Mouse (Mus musculus): ENCODE data around the gene Mcfd2.

The Mcfd2 gene

DNA sequence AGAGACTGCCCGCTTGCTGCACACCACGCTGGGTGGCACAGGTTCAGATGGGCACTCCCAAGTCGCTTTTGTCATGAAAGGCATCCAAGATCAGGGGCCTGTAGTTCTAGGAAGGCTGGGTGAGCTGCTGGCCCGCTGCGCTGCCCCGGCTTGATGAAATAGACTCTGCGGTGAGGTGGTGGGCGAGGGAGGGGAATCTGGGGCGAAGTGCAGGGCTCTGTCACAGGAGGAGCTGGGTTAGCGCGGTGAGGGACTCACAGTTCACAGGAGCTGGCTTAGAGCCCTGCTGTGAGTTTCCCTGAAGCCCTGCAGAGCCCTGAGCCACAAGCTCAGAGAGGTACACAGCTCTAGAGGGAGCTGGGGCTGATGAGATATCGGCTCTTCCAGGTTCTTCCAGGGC, 22.4 kb upstream of the Mcfd2 start:
- DNase-seq (ENCODE audit: extremely low read depth, low read depth) = no peak

DNA sequence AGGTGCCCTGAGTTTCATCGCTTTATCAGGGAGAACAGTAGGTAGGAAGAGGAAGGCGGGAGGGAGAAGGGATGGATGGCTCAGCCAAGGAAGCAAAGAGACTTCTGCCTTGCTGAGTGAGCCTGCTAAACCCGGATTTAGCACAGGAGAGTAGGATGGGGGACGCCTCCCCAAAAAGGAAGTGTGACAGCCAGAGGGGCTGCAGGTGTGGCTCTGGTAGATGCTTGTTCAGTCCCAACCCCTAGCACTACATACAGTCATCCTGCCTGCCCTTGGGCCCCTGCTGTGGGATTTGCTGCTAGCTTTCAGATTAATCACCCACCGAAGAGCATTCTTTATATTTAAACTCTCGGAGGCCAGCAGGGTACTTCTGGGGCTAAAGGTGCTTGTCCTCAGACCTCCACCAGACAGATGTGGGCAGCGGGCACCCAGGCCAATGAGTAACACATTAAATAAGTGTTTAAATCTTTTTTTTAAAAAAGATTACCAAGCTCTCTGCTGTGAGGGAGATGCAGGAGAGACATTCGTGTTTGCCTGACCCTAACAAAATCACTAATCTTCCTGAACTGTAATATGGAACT, 21.6 kb upstream of the Mcfd2 start:
- DNase-seq (ENCODE audit: extremely low read depth, low read depth) = no peak

GRCm38 (mm10) chr17:87286481-87287143, 20.9 kb upstream of the Mcfd2 start:
- DNase-seq (ENCODE audit: extremely low read depth, low read depth) = no peak

DNA sequence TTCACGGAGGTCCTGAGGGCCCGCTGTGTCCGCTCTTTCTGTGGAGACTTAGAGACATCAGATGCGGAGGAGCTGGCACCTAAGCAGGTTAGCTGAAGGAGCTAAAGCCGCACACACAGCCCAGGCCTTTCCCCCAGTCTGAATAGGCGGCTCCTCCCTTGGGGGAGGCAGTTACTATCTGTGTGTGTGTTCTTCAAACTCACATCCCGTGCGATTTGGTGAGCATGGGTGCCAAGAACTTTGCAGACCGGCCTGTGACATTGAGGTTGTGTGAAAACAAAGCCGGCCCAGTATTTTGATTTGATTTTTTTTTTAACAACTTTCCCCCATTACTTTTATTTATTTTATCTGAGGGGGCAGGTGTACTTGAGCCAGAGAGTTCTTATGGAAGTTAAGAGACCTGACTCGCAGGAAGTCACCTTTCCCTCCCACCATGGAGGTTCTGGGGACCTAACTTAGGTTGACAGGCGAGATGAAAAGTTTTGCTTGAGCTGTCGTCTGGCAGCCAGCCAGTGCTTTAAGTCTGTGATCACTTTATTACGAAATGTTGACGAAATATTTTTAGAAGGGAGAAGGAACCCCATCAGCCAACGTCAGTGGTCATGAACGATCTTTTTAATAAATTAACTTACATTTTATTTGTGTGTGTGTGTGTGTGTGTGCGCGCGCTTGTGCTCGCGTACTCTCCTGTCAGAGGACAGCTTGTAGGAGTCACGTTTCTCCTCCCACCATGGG, 20.2 kb upstream of the Mcfd2 start:
- no peak for DNase-seq (ENCODE audit: extremely low read depth, low read depth)

DNA sequence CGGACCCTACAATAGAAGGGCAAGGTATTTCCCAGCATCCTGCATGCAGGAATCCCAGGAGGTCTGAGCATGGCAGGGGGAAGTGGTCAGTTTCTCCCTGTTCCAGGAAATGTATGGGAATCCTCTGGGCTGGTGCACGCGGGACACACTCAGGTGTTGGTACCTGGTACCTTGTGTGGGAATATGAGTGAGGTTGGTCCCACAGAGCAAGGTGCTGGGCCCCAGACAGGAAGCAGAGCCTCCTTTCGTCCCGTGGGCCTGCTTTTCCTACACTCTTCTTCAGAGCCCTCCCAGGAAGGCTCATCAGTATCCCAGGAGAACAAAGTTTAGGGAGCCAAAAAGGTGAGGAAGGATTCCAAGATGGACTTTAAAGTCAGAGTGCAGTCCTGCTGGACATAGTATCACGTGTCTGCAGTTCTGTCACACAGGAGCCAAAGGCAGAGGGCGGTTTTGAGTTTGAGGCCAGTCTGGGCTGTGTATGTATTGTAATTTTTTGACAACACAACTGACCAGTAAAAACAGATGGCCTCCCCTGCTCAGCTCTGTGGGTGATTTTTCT, 18.8 kb upstream of the Mcfd2 start:
- no peak for DNase-seq (ENCODE audit: extremely low read depth, low read depth)

DNA sequence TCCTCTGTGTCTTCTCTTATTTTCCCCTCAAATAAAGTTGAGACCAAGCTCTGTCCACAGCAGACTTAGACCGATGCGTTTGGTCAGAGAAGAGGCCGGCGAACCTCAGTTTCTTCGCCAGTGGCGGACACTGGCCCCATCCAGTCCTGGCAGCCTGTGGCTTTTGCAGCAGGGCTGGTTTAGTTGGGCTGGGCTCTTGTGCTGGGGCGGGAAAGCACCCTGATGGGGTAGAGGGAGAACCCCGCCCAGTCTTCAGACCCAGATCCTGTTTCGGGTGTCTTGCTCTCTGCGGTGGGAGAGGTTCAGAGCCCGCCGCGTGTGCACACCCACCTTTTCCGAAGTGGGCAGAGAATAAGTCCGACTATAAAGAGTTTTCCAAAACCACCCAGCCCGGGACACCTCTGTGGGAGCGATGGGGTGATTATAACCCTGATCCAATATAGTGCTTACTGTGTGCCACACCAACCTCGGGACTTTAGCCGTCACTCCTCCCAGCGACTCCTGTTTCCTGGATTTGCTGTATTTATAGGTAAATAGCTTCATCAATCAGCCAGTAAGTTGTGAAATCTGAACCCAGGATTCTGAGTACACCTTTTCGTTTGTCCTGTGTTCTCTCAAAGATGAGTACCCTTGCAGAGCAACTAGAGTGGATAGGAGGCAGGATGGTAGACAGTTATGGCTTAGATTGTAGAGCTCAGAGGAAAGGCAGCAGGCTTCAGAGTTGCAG, 18.2 kb upstream of the Mcfd2 start:
- peak; percentile 52 for DNase-seq (ENCODE audit: extremely low read depth, low read depth)

DNA sequence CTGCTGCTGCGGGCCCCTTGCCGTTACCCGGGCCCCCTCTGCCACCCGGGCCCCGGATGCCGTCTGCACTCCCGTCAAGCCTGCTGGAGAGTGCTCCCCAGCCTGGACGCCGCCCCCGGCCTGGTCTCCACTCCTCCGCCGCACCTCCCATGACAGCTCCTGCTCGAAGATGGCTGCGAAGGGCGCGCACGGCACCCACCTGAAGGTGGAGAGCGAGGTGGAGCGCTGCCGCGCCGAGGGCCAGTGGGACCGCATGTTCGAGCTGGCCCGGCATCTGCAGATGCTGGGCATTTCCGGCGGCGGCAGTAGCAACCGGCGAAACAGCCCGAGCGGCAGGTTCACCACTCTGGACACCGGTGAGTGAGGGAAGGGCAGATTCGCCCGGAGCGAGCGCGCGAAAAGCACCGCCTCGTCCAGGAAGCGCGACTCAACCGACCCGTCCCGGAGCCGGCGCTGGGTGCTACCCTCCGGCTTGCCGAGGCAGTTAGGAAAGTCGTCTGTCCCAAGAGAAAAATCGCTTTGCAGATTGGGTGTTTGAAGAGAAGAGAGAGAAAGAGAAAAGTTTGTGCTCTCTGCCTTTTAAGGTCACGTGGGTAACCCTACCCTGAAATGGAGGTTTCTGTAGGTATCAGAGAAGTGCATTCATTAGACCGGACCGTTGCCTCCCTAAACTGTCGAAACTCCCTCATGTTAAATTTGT, 17.5 kb upstream of the Mcfd2 start:
- DNase-seq (ENCODE audit: extremely low read depth, low read depth) = peak; percentile 51

DNA sequence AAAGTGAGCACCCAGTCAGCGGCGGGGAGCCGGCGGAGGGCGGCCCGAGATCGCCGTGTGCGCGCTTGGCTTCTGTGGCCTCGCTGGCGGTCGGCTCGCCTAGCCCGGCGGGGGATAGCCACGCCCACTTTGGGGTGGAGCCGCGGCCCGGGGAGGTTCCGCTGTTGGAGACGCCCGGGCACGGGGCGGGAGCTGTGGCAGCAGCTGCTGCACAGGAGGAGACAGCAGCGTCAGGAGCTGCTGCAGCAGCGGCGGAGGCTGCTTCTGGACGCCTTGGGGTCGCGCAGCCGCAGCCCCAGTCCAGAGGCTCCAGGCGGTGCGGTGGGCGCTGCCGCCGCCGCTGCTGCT, 16.9 kb upstream of the Mcfd2 start, which contains the start of gene Ttc7:
Gene Ttc7 (plus strand): TSS at position 181 of the 348 bp plus-strand sequence.
- DNase-seq (ENCODE audit: extremely low read depth, low read depth) = peak; percentile 62

GRCm38 (mm10) chr17:87282007-87282705, 16.4 kb upstream of the Mcfd2 start:
- DNase-seq (ENCODE audit: extremely low read depth, low read depth) = peak; percentile 94

GRCm38 (mm10) chr17:87275363-87276341, 9.9 kb upstream of the Mcfd2 start:
- no peak for DNase-seq (ENCODE audit: extremely low read depth, low read depth)

GRCm38 (mm10) chr17:87269454-87269853, 3.7 kb upstream of the Mcfd2 start:
- DNase-seq (ENCODE audit: extremely low read depth, low read depth) = no peak

- peak; percentile 25 for DNase-seq (ENCODE audit: extremely low read depth, low read depth)
These were observed 576 bp downstream of the Mcfd2 start for GRCm38 (mm10) chr17:87264927-87265791.

- peak; percentile 29 for DNase-seq (ENCODE audit: extremely low read depth, low read depth)
These were observed 1.5 kb downstream of the Mcfd2 start for GRCm38 (mm10) chr17:87264054-87264830.

- DNase-seq (ENCODE audit: extremely low read depth, low read depth) = peak; percentile 77
These were observed 2.3 kb downstream of the Mcfd2 start for GRCm38 (mm10) chr17:87263401-87263800.

DNA sequence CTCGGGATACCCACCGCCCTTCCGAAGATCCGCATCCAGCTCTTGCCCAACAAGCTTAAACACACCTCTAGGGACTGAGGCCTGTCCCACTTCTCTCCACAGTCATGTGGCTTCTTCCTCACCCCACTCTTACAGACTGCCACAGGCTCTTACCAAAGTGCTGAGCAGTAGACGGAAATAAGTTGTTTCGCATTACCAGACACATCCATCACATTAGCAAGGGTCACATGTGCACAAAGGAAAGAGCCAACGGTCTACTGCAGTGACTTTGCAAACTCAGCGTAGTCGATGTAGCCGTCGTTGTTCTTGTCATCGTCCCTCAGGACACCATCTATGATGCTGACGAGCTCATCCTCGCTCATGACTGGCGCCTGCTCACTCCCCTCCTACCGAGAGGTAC, 10.1 kb downstream of the Mcfd2 start:
- no peak for DNase-seq (ENCODE audit: extremely low read depth, low read depth)

- no peak for DNase-seq (ENCODE audit: extremely low read depth, low read depth)
These were observed 11.4 kb downstream of the Mcfd2 start for GRCm38 (mm10) chr17:87254384-87254783.

GRCm38 (mm10) chr17:87246103-87246502, 19.6 kb downstream of the Mcfd2 start:
- DNase-seq (ENCODE audit: extremely low read depth, low read depth) = no peak

Data from MEL-GATA-1-ER (cell line).